In genomic region chr6:135827942-135828341, GRCm38 (mm10) we compare ENCODE assay signal across 9 mouse cellular contexts.
DNase-seq lines count a peak whose midpoint lies in the region; ATAC-seq lines count a peak whose summit lies in the region.
"Had no signal": no experiment of that assay in that cellular context is flagged by ENCODE, and none has a peak within 500 bp of the region (broad histone marks: within the 10 kb centered on the region; RNA-seq: fewer than 3 reads in every experiment).

No protein-coding gene starts in this region.

- H3K4me1 ChIP-seq in midbrain, embryonic 14.5 days (ENCODE audit: control insufficient read depth, insufficient read depth, low read length) = no peaks in the 10 kb centered on the region
- H3K4me1 ChIP-seq in midbrain, embryonic 13.5 days (replicated peaks) = no peaks in the 10 kb centered on the region
- no peaks in the 10 kb centered on the region for H3K4me1 ChIP-seq in limb, embryonic 11.5 days (ENCODE audit: control insufficient read depth, insufficient read depth, low read length)
- H3K4me1 ChIP-seq: liver, embryonic 15.5 days had no signal

- no peaks in the 10 kb centered on the region for H3K36me3 ChIP-seq in midbrain, embryonic 14.5 days (ENCODE audit: control insufficient read depth, insufficient read depth, low read length)
- H3K36me3 ChIP-seq in midbrain, embryonic 13.5 days = no peaks in the 10 kb centered on the region
- no peaks in the 10 kb centered on the region for H3K36me3 ChIP-seq in limb, embryonic 11.5 days (ENCODE audit: control insufficient read depth, insufficient read depth, low read length)
- H3K36me3 ChIP-seq: liver, embryonic 15.5 days had no signal

- H3K27me3 ChIP-seq in midbrain, embryonic 14.5 days (ENCODE audit: control insufficient read depth, insufficient read depth, low read length) = no peaks in the 10 kb centered on the region
- no peaks in the 10 kb centered on the region for H3K27me3 ChIP-seq in midbrain, embryonic 13.5 days
- no peaks in the 10 kb centered on the region for H3K27me3 ChIP-seq in limb, embryonic 11.5 days (ENCODE audit: control insufficient read depth, insufficient read depth, low read length)
- H3K27me3 ChIP-seq: liver, embryonic 15.5 days had no signal

- no peak for ATAC-seq in midbrain, embryonic 14.5 days (ENCODE audit: low FRiP score, low TSS enrichment)
- ATAC-seq in midbrain, embryonic 13.5 days = no peak
- peak; percentile 35 for ATAC-seq in frontal cortex, adult (ENCODE audit: low TSS enrichment)
- no peak for ATAC-seq in limb, embryonic 11.5 days (ENCODE audit: insufficient number of reproducible peaks, low FRiP score, low TSS enrichment, low read depth)

- no peak overlapping the region for H3K4me2 ChIP-seq in midbrain, embryonic 14.5 days (ENCODE audit: low read length)
- H3K4me2 ChIP-seq in midbrain, embryonic 13.5 days (replicated peaks) = no peak overlapping the region
- no peak overlapping the region for H3K4me2 ChIP-seq in limb, embryonic 11.5 days (ENCODE audit: low read depth, severe bottlenecking)
- H3K4me2 ChIP-seq: liver, embryonic 15.5 days had no signal

- DNase-seq in midbrain, embryonic 14.5 days = peak; percentile 80
- DNase-seq in adipocyte (ENCODE audit: low spot score) = peak; percentile 19
- peak; percentile 61 for DNase-seq in cerebellum, adult 9-10 months
- DNase-seq in limb, embryonic 11.5 days (ENCODE audit: low spot score) = peak; percentile 57
- peak; percentile 36 for DNase-seq in retina, postnatal 7 days (ENCODE audit: low read depth, low spot score)
- DNase-seq in spleen, postnatal 4 days (ENCODE audit: low spot score in 2 of 2) = no peak

- no peaks in the 10 kb centered on the region for H3K9me3 ChIP-seq in midbrain, embryonic 14.5 days (ENCODE audit: control insufficient read depth, low read length)
- no peaks in the 10 kb centered on the region for H3K9me3 ChIP-seq in midbrain, embryonic 13.5 days
- no peaks in the 10 kb centered on the region for H3K9me3 ChIP-seq in limb, embryonic 11.5 days (ENCODE audit: control insufficient read depth, low read length)
- H3K9me3 ChIP-seq: liver, embryonic 15.5 days had no signal

- H3K9ac ChIP-seq in midbrain, embryonic 14.5 days (replicated peaks; ENCODE audit: low read length) = no peak overlapping the region
- no peak overlapping the region for H3K9ac ChIP-seq in midbrain, embryonic 13.5 days (replicated peaks)
- no peak overlapping the region for H3K9ac ChIP-seq in limb, embryonic 11.5 days (ENCODE audit: low read length)
- H3K9ac ChIP-seq: liver, embryonic 15.5 days had no signal

- no peak overlapping the region for H3K4me3 ChIP-seq in midbrain, embryonic 14.5 days (replicated peaks; ENCODE audit: low read depth, low read length)
- no peak overlapping the region for H3K4me3 ChIP-seq in midbrain, embryonic 13.5 days (replicated peaks)
- H3K4me3 ChIP-seq in limb, embryonic 11.5 days (ENCODE audit: low read depth, low read length) = no peak overlapping the region
- H3K4me3 ChIP-seq: liver, embryonic 15.5 days had no signal

- 23% methylated on average over 4 of the region's 4 CpGs for WGBS in midbrain, embryonic 14.5 days
- 23% methylated on average over 4 of the region's 4 CpGs for WGBS in midbrain, embryonic 13.5 days
- 18% methylated on average over 4 of the region's 4 CpGs for WGBS in limb, embryonic 11.5 days

- H3K27ac ChIP-seq in midbrain, embryonic 14.5 days (replicated peaks; ENCODE audit: low read depth, low read length) = no peak overlapping the region
- no peak overlapping the region for H3K27ac ChIP-seq in midbrain, embryonic 13.5 days
- H3K27ac ChIP-seq in limb, embryonic 11.5 days (replicated peaks; ENCODE audit: low read depth, low read length) = no peak overlapping the region
- H3K27ac ChIP-seq: liver, embryonic 15.5 days had no signal

Comparison
In these comparisons a context has a peak if more than half of its experiments do, and no peak if none do; other contexts are left out.
1. DNase-seq: peak in midbrain, embryonic 14.5 days (single experiment), adipocyte (single experiment), cerebellum, adult 9-10 months (single experiment), limb, embryonic 11.5 days (single experiment) and retina, postnatal 7 days (single experiment); none in spleen, postnatal 4 days (0 of 2).